Mouse (Mus musculus) inflammation-experienced regulatory T-cells, adult 16 weeks (primary cell): Measurements from ENCODE around the gene Ccdc70. TPM values are rescaled to one million over a fixed set of nuclear protein-coding genes. Genes with fewer than 3 reads are reported as not detected.

ENCODE experiments used
- polyA plus RNA-seq: library from polyadenylated mRNA; unstranded; fragments of 100-300 nt; shearing (Covaris generic); gene quantifications from one replicate; pipeline ENCODE4 v1.2.1, GENCODE M21; 2017

Gene Ccdc70
- polyA plus RNA-seq = not detected

DNA sequence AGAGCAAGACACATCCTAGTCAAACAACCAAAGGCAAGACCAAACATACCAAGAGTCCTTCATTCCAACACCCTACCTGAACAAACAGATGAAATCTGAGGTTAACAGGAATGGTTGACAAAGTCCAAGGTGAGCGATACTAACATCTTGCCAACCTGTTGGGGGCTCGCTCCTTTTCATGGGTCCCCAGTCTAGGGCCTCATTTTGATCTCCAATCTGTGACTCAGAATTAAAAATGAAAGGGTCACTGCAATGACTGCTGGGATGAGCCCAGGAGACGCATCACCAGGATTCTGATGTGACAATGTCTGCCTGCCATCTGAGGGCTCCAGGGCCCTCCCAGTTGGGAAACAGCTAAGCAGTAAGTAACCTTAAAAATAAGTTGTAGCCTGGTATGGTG is at the start of gene Ccdc70:
Gene Ccdc70, plus strand, starts transcription at position 301 of the 400 bp plus-strand sequence.

GRCm38 (mm10) chr8:21932610-21933009 is 37.0 kb upstream of the Ccdc70 start, which contains the start of gene Defb15:
Gene Defb15 (minus strand): TSS chr8:21932710.

DNA sequence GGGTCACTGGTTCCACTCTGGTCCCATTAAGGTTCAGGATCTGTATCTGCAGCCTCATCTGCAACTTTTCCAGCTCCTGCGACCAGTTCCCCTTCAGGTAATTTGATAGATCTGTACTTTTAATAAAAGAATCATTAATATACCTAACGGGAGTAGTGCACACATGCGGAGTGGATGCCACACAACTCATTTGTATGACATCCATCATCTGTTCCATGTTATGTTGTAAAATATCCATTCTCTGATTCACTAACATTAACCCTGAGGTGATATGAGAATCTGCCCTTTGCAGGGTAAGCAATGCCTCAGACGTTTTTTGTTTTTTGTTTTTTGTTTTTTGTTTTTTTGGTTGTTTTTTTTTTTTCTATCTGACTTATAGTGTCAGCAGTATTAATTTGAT is 31.5 kb upstream of the Ccdc70 start, which contains the start of gene Defb35:
Gene Defb35, plus strand, starts transcription at position 301 of the 400 bp plus-strand sequence.

DNA sequence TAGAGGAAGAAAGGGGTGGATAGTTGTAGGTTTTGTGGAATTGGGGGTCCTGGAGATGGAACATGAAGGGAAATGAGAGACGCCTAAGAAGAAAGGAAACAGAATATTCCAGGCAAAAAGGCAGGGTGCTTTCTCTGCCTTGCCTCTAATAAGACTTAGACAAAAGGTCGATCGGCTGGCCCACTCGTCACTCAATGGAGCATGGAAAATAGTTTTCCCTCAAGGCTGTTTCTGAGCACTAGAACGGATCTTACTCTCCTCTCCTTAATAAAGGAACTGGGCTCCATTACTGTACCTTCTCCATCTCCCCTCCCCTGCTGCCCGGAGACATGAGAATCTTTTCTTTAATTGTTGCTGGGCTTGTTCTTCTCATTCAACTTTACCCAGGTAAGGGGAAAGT is 23.1 kb upstream of the Ccdc70 start, which contains the start of gene Defb13:
Gene Defb13, plus strand, starts transcription at position 301 of the 400 bp plus-strand sequence.

GRCm38 (mm10) chr8:21958414-21958813 is 11.2 kb upstream of the Ccdc70 start, which contains the start of gene Fam90a1a:
Gene Fam90a1a (plus strand): TSS chr8:21958714.

Other genes starting within 250 kb of the Ccdc70 start
- gene Defa24, start 235.3 kb upstream of the Ccdc70 start, polyA plus RNA-seq = not detected
- gene Defb50, start 146.2 kb upstream of the Ccdc70 start, polyA plus RNA-seq = not detected
- gene Defb2, start 129.8 kb upstream of the Ccdc70 start, polyA plus RNA-seq = not detected
- not detected for gene Defb10, start 110.9 kb upstream of the Ccdc70 start, polyA plus RNA-seq
- not detected for gene Defb9, start 84.4 kb upstream of the Ccdc70 start, polyA plus RNA-seq
- gene Defb11, start 63.4 kb upstream of the Ccdc70 start, polyA plus RNA-seq = not detected
- not detected for gene Defb15, start 37.1 kb upstream of the Ccdc70 start, polyA plus RNA-seq
- gene Defb35, start 31.4 kb upstream of the Ccdc70 start, polyA plus RNA-seq = not detected
- gene Defb13, start 23.0 kb upstream of the Ccdc70 start, polyA plus RNA-seq = not detected
- not detected for gene Fam90a1a, start 11.1 kb upstream of the Ccdc70 start, polyA plus RNA-seq
- gene Atp7b, start 90.5 kb downstream of the Ccdc70 start, polyA plus RNA-seq = 0.16 TPM
- gene Alg11, start 90.9 kb downstream of the Ccdc70 start, polyA plus RNA-seq = 12.4 TPM
- gene Nek5, start 155.3 kb downstream of the Ccdc70 start, polyA plus RNA-seq = not detected
- gene Nek3, start 196.7 kb downstream of the Ccdc70 start, polyA plus RNA-seq = 6.5 TPM
- gene Ckap2, start 216.0 kb downstream of the Ccdc70 start, polyA plus RNA-seq = 3.3 TPM
- gene Vps36, start 223.0 kb downstream of the Ccdc70 start, polyA plus RNA-seq = 46.5 TPM